Mouse (Mus musculus) hindbrain, embryonic 14.5 days (tissue): ENCODE results near the gene Kptn. TPM values are rescaled to one million over a fixed set of nuclear protein-coding genes. Genes with fewer than 3 reads are reported as not detected.

Experiments used
- ATAC-seq: fragments of 200-750 bp; cut with Nextera tagmentation; 2 replicates; pipeline ENCODE4 v1.8.0; 2017; ENCODE audit warnings: moderate number of reproducible peaks, mild to moderate bottlenecking, moderate TSS enrichment, moderate library complexity; ENCODE audit not compliant: low FRiP score
- DNase-seq: peaks from one replicate; pipeline ENCODE4 v3.0.0-alpha.2; 2015; ENCODE audit warnings: low spot score
- H3K27ac ChIP-seq: fragments of 300-500 bp; sonication (generic); 2 replicates; pipeline ENCODE4 v1.5.1; 2014; ENCODE audit warnings: mild to moderate bottlenecking, moderate library complexity
- H3K27me3 ChIP-seq: fragments of 300-500 bp; sonication (generic); 2 replicates; pipeline ENCODE4 v1.6.1; 2014; ENCODE audit warnings: mild to moderate bottlenecking, low read length, mixed read lengths; ENCODE audit not compliant: control insufficient read depth, insufficient read depth
- H3K36me3 ChIP-seq: fragments of 300-500 bp; sonication (generic); replicated peaks from 2 replicates; pipeline ENCODE4 v1.6.1; 2014; ENCODE audit not compliant: control insufficient read depth, insufficient read depth
- H3K4me1 ChIP-seq: fragments of 300-500 bp; sonication (generic); replicated peaks from 2 replicates; pipeline ENCODE4 v1.6.1; 2014; ENCODE audit warnings: antibody characterized with exemption, low read length, mixed read lengths; ENCODE audit not compliant: control insufficient read depth, insufficient read depth
- H3K4me2 ChIP-seq: fragments of 300-500 bp; sonication (generic); replicated peaks from 2 replicates; pipeline ENCODE4 v1.6.1; 2014; ENCODE audit warnings: mild to moderate bottlenecking, moderate library complexity
- H3K4me3 ChIP-seq: fragments of 300-500 bp; sonication (generic); replicated peaks from 2 replicates; pipeline ENCODE4 v1.5.1; 2014; ENCODE audit warnings: mild to moderate bottlenecking, low read length
- H3K9ac ChIP-seq: fragments of 300-500 bp; sonication (generic); 2 replicates; pipeline ENCODE4 v1.6.1; 2014
- H3K9me3 ChIP-seq: fragments of 300-500 bp; sonication (generic); 2 replicates; pipeline ENCODE4 v1.6.1; 2016; ENCODE audit warnings: low read length; ENCODE audit not compliant: control insufficient read depth
- WGBS: fragments of 180-500 bp; shearing (Covaris S2); extraction: QIAGEN DNeasy Blood & Tissue Kit; methylation state at CpG from one replicate; pipeline ENCODE4 v1.1.7; 2014; 5-methylcytosine and 5-hydroxymethylcytosine counted together
- polyA plus RNA-seq: library from polyadenylated mRNA; unstranded; fragments of >200 nt; fragmentation: Nextera tagmentation; extraction: Ambion mirVana; gene quantifications from 2 replicates; pipeline ENCODE4 v1.2.1, GENCODE M21; 2014

The Kptn gene
- polyA plus RNA-seq, 1 experiment from 2014 or later = 37.1 TPM

DNA sequence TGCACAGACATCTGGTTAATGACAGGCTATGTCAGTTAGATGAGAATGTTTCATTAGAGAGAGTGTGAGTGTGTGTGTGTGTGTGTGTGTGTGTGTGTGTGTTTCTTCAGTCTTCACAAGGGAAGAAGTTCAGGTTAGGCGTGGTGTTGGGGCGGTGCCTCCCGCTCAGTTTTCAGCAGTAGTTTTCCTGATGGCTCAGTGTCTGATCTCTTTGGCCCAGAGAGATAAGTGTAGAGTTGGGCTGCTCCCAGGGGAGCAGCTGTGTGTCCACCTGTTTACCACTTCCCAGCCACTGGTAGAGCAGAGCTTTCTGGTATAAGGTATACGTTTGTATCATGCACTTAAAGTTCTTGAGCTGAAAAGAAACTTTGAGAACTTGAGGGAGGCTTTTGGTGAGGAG, 19.8 kb upstream of the Kptn start:
- H3K27ac ChIP-seq = no peak overlapping the region
- peak overlapping the region; percentile 88 for H3K4me2 ChIP-seq
- ATAC-seq (no peak), DNase-seq (no peak)
- H3K27me3 ChIP-seq = no peaks in the 10 kb centered on the region
- peak overlapping the region; percentile 96 for H3K4me3 ChIP-seq
- WGBS = 89% methylated on average over 4 of the region's 4 CpGs
- peak overlapping the region; percentile 98; the same call in 1 of the 2 replicates for H3K9ac ChIP-seq
- H3K4me1 ChIP-seq = peaks cover 20% of the 10 kb centered on the region
- no peaks in the 10 kb centered on the region for H3K9me3 ChIP-seq
- peaks cover 11% of the 10 kb centered on the region; the same call in 1 of the 2 replicates for H3K36me3 ChIP-seq

DNA sequence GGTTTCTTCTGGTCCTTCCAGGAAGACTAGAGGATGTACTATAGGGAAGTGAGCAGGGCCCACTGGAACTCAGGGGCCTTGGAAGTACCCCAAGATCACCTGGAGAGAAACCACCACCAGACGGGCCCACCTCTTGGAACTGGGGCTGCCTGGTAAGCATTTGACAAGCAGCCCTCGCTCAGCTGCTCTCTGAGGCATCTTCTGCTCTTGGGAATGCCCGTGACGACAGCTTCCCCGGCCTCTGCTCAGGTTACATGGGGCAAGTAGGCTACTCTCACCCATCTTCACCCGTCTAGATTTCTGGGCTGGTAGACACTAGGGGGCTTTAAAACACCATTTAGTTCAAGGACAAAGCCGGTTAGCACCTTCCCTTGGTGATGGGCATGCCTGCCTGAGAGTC, 18.6 kb upstream of the Kptn start:
- Histone ChIP-seq H3K9ac (no peak overlapping the region), H3K4me2 (no peak overlapping the region), H3K36me3 (peaks cover 20% of the 10 kb centered on the region; the same call in 1 of the 2 replicates), H3K27ac (no peak overlapping the region), H3K27me3 (no peaks in the 10 kb centered on the region), H3K4me1 (peaks cover 20% of the 10 kb centered on the region), H3K9me3 (no peaks in the 10 kb centered on the region), H3K4me3 (no peak overlapping the region)
- DNase-seq (no peak), ATAC-seq (no peak)
- WGBS = 75% methylated on average over 7 of the region's 7 CpGs

- WGBS = 69% methylated on average over 15 of the region's 15 CpGs
- Histone ChIP-seq H3K9ac (no peak overlapping the region), H3K9me3 (no peaks in the 10 kb centered on the region), H3K36me3 (peaks cover 20% of the 10 kb centered on the region; the same call in 1 of the 2 replicates), H3K27me3 (no peaks in the 10 kb centered on the region), H3K4me2 (no peak overlapping the region), H3K27ac (0 out of 2 replicates have a peak overlapping the region, but pooled peaks have one; percentile 17), H3K4me1 (peaks cover 20% of the 10 kb centered on the region), H3K4me3 (no peak overlapping the region)
- no peak for DNase-seq
- ATAC-seq = no peak
These were observed 17.8 kb upstream of the Kptn start for GRCm38 (mm10) chr7:16101726-16102475.

- WGBS = 86% methylated on average over 5 of the region's 5 CpGs
- H3K27ac ChIP-seq = 0 out of 2 replicates have a peak overlapping the region, but pooled peaks have one; percentile 6
- peaks cover 20% of the 10 kb centered on the region for H3K4me1 ChIP-seq
- DNase-seq = no peak
- H3K27me3 ChIP-seq = no peaks in the 10 kb centered on the region
- no peaks in the 10 kb centered on the region for H3K9me3 ChIP-seq
- no peak overlapping the region for H3K4me3 ChIP-seq
- H3K9ac ChIP-seq = 0 out of 2 replicates have a peak overlapping the region, but pooled peaks have one; percentile 28
- ATAC-seq = no peak
- no peak overlapping the region for H3K4me2 ChIP-seq
- peaks cover 27% of the 10 kb centered on the region for H3K36me3 ChIP-seq
These were observed 16.9 kb upstream of the Kptn start for GRCm38 (mm10) chr7:16102686-16103226.

- ATAC-seq = peak; percentile 58
- 47% methylated on average over 6 of the region's 6 CpGs for WGBS
- peaks cover 20% of the 10 kb centered on the region for H3K4me1 ChIP-seq
These were observed 15.9 kb upstream of the Kptn start for GRCm38 (mm10) chr7:16103760-16104159.

DNA sequence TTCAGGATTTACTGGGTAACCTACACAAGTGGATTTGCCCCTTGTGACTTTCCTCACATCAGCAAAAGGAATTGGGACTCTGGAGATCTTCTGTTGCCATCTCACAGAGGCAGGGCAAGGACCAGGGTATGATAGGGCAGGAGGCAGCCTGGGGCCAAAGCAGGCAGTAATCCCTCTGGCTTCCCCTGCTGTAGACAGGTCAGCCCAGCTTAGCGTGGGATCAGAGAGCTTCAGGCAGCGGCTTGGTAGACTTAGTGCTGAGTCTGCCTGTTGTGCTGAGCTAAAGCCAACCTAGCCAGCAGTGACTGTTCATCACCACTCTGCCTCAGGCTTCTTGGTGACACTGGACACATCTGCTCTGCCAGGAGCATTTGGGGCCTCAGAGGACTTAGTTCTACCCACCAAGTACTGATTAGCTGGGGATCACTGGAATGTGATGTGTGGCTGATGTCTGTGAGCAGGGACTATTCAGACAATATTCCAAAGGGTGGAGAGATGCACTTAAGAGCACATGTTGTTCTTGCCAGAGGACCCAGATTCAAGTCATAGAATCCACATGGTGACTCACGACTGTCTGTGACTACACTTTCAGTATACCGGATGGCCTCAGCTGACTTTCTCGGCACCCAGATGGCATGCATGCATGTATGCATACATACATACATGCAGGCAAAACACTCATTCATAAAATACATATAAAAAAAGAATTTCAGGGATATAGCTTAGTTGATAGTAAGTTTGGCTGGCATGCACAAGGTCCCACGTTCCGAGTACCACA, 14.9 kb upstream of the Kptn start:
- DNase-seq = no peak
- ATAC-seq = no peak
- H3K9ac ChIP-seq = no peak overlapping the region
- H3K36me3 ChIP-seq = peaks cover 46% of the 10 kb centered on the region
- no peak overlapping the region for H3K4me2 ChIP-seq
- no peak overlapping the region for H3K4me3 ChIP-seq
- no peaks in the 10 kb centered on the region for H3K27me3 ChIP-seq
- no peak overlapping the region for H3K27ac ChIP-seq
- 83% methylated on average over 7 of the region's 7 CpGs for WGBS
- H3K9me3 ChIP-seq = no peaks in the 10 kb centered on the region
- peaks cover 11% of the 10 kb centered on the region for H3K4me1 ChIP-seq

More at GRCm38 (mm10) chr7:16103760-16104159, 15.9 kb upstream of the Kptn start:
- Histone ChIP-seq H3K27ac (peak overlapping the region; percentile 6; the same call in 1 of the 2 replicates), H3K36me3 (peaks cover 35% of the 10 kb centered on the region), H3K4me2 (no peak overlapping the region), H3K9me3 (no peaks in the 10 kb centered on the region), H3K4me3 (no peak overlapping the region), H3K27me3 (no peaks in the 10 kb centered on the region), H3K9ac (no peak overlapping the region)
- DNase-seq = peak; percentile 33

DNA sequence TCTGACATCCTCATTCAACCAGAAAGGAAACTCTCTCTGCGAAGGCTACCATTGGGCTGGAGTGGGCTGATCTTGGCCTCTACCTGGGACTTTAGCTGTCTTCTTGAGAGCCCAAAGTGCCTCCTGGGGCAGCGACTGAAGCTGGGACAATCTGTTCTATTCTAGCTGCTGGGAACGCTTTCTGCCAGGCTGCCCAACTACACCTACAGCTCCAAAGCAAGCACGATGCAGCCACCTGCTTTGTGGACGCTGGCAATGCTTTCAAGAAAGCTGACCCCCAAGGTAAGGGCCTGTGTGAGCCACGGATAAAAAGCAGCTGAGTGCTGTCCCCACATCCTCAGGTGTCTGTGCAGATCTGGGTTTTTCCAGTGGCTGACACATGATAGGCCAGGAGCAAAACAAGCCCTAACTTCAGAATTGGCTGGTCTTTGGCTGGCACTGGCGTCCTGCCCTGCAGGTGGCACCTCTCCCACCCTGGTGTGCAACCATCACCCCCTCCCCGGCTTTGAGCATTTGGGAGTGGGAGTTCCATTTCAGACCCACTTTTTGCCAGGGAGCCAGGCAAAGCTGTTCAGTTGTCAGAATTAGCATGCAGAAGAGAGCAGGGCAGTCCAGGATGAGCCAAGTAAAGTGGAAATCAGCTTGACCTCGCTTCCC, 10.7 kb upstream of the Kptn start:
- H3K4me1 ChIP-seq = peaks cover 1% of the 10 kb centered on the region; the same call in 1 of the 2 replicates
- no peaks in the 10 kb centered on the region for H3K9me3 ChIP-seq
- ATAC-seq (no peak), DNase-seq (no peak)
- WGBS = 93% methylated on average over 9 of the region's 9 CpGs
- H3K36me3 ChIP-seq = peaks cover 82% of the 10 kb centered on the region
- no peak overlapping the region for H3K4me2 ChIP-seq
- H3K27ac ChIP-seq = no peak overlapping the region
- no peaks in the 10 kb centered on the region for H3K27me3 ChIP-seq
- no peak overlapping the region for H3K9ac ChIP-seq
- no peak overlapping the region for H3K4me3 ChIP-seq

GRCm38 (mm10) chr7:16110158-16110557, 9.5 kb upstream of the Kptn start:
- Histone ChIP-seq H3K36me3 (peaks cover 85% of the 10 kb centered on the region), H3K9ac (no peak overlapping the region), H3K4me2 (no peak overlapping the region), H3K27me3 (no peaks in the 10 kb centered on the region), H3K4me3 (no peak overlapping the region), H3K27ac (no peak overlapping the region), H3K4me1 (no peaks in the 10 kb centered on the region), H3K9me3 (no peaks in the 10 kb centered on the region)
- 94% methylated on average over 8 of the region's 8 CpGs for WGBS
- DNase-seq (no peak), ATAC-seq (no peak)
